16 mouse cellular contexts compared by ENCODE assay signal in genomic region chr8:101329290-101329689, GRCm38 (mm10).
DNase-seq lines count a peak whose midpoint lies in the region; ATAC-seq lines count a peak whose summit lies in the region.
"Had no signal": no experiment of that assay in that cellular context is flagged by ENCODE, and none has a peak within 500 bp of the region (broad histone marks: within the 10 kb centered on the region; RNA-seq: fewer than 3 reads in every experiment).

No protein-coding gene starts in this region.

- H3K27ac ChIP-seq in midbrain, embryonic 13.5 days = no peak overlapping the region
- H3K27ac ChIP-seq in midbrain, embryonic 10.5 days (replicated peaks) = no peak overlapping the region
- no peak overlapping the region for H3K27ac ChIP-seq in embryonic facial prominence, embryonic 14.5 days (replicated peaks; ENCODE audit: low read depth, low read length)
- no peak overlapping the region for H3K27ac ChIP-seq in hindbrain, embryonic 11.5 days (ENCODE audit: low read depth, low read length)
- H3K27ac ChIP-seq: heart, adult 2 months; limb, embryonic 13.5 days; stomach, embryonic 15.5 days had no signal

- ATAC-seq in midbrain, embryonic 13.5 days = peak; percentile 60
- no peak for ATAC-seq in embryonic facial prominence, embryonic 14.5 days (ENCODE audit: low read depth)
- ATAC-seq in hindbrain, embryonic 11.5 days (ENCODE audit: low FRiP score) = peak; percentile 79
- ATAC-seq: CD4-positive, CD25-positive, alpha-beta regulatory T cell, adult 4 months; liver, postnatal 0 days had no signal

- DNase-seq in midbrain, embryonic 10.5 days (ENCODE audit: low spot score) = no peak
- peak; percentile 36 for DNase-seq in embryonic facial prominence, embryonic 14.5 days (ENCODE audit: low spot score)
- DNase-seq in hindbrain, embryonic 11.5 days (ENCODE audit: low spot score) = peak; percentile 29
- peak; percentile 48 for DNase-seq in retina, postnatal 1 day
- no peak for DNase-seq in MN1 (ENCODE audit: low spot score)
- DNase-seq in heart, adult 8-10 months (ENCODE audit: low spot score) = no peak
- DNase-seq: adrenal gland, postnatal 36 days; cerebellum, postnatal 25 days; heart, adult 2 months; liver, postnatal 0 days; lung, postnatal 4 days; right cerebral cortex, adult 18-20 months had no signal

- H3K9ac ChIP-seq in midbrain, embryonic 13.5 days (replicated peaks) = no peak overlapping the region
- no peak overlapping the region for H3K9ac ChIP-seq in embryonic facial prominence, embryonic 14.5 days (ENCODE audit: low read depth, low read length)
- no peak overlapping the region for H3K9ac ChIP-seq in hindbrain, embryonic 11.5 days (ENCODE audit: low read depth, low read length)
- H3K9ac ChIP-seq: limb, embryonic 13.5 days; liver, postnatal 0 days; stomach, embryonic 15.5 days had no signal

- H3K4me3 ChIP-seq in midbrain, embryonic 13.5 days (replicated peaks) = no peak overlapping the region
- no peak overlapping the region for H3K4me3 ChIP-seq in midbrain, embryonic 10.5 days
- no peak overlapping the region for H3K4me3 ChIP-seq in embryonic facial prominence, embryonic 14.5 days (ENCODE audit: low read depth, low read length)
- no peak overlapping the region for H3K4me3 ChIP-seq in hindbrain, embryonic 11.5 days (ENCODE audit: low read depth, low read length)
- H3K4me3 ChIP-seq: heart, adult 2 months; limb, embryonic 13.5 days; stomach, embryonic 15.5 days had no signal

- H3K36me3 ChIP-seq in midbrain, embryonic 13.5 days = no peaks in the 10 kb centered on the region
- H3K36me3 ChIP-seq in midbrain, embryonic 10.5 days = no peaks in the 10 kb centered on the region
- no peaks in the 10 kb centered on the region for H3K36me3 ChIP-seq in embryonic facial prominence, embryonic 14.5 days (ENCODE audit: control insufficient read depth, insufficient read depth, low read length)
- no peaks in the 10 kb centered on the region for H3K36me3 ChIP-seq in hindbrain, embryonic 11.5 days (ENCODE audit: control insufficient read depth, insufficient read depth, low read length)
- H3K36me3 ChIP-seq: limb, embryonic 13.5 days; stomach, embryonic 15.5 days had no signal

- no peaks in the 10 kb centered on the region for H3K27me3 ChIP-seq in midbrain, embryonic 13.5 days
- no peaks in the 10 kb centered on the region for H3K27me3 ChIP-seq in midbrain, embryonic 10.5 days (ENCODE audit: low read depth, poor library complexity, severe bottlenecking)
- H3K27me3 ChIP-seq in embryonic facial prominence, embryonic 14.5 days (replicated peaks; ENCODE audit: control insufficient read depth, insufficient read depth, low read length) = no peaks in the 10 kb centered on the region
- H3K27me3 ChIP-seq in hindbrain, embryonic 11.5 days (ENCODE audit: control insufficient read depth, insufficient read depth, low read length) = no peaks in the 10 kb centered on the region
- H3K27me3 ChIP-seq: limb, embryonic 13.5 days; stomach, embryonic 15.5 days had no signal

- no peak overlapping the region for H3K4me2 ChIP-seq in midbrain, embryonic 13.5 days (replicated peaks)
- no peak overlapping the region for H3K4me2 ChIP-seq in embryonic facial prominence, embryonic 14.5 days (ENCODE audit: low read depth, low read length)
- no peak overlapping the region for H3K4me2 ChIP-seq in hindbrain, embryonic 11.5 days (replicated peaks; ENCODE audit: low read depth, low read length)
- H3K4me2 ChIP-seq: limb, embryonic 13.5 days; stomach, embryonic 15.5 days had no signal

- WGBS in midbrain, embryonic 13.5 days = 13% methylated on average over 2 of the region's 2 CpGs
- 56% methylated on average over 2 of the region's 2 CpGs for WGBS in midbrain, embryonic 10.5 days
- 30% methylated on average over 2 of the region's 2 CpGs for WGBS in embryonic facial prominence, embryonic 14.5 days
- 15% methylated on average over 2 of the region's 2 CpGs for WGBS in hindbrain, embryonic 11.5 days

- H3K9me3 ChIP-seq in midbrain, embryonic 13.5 days = no peaks in the 10 kb centered on the region
- H3K9me3 ChIP-seq in midbrain, embryonic 10.5 days (replicated peaks) = no peaks in the 10 kb centered on the region
- H3K9me3 ChIP-seq in embryonic facial prominence, embryonic 14.5 days (ENCODE audit: control insufficient read depth, low read length) = no peaks in the 10 kb centered on the region
- no peaks in the 10 kb centered on the region for H3K9me3 ChIP-seq in hindbrain, embryonic 11.5 days (ENCODE audit: control insufficient read depth, low read length)
- H3K9me3 ChIP-seq: limb, embryonic 13.5 days; stomach, embryonic 15.5 days had no signal

- H3K4me1 ChIP-seq in midbrain, embryonic 13.5 days (replicated peaks) = peaks cover 6% of the 10 kb centered on the region
- H3K4me1 ChIP-seq in midbrain, embryonic 10.5 days = 0 out of 2 replicates have a peak, but pooled peaks cover 4% of the 10 kb centered on the region
- no peaks in the 10 kb centered on the region for H3K4me1 ChIP-seq in embryonic facial prominence, embryonic 14.5 days (ENCODE audit: control insufficient read depth, insufficient read depth, low read length)
- no peaks in the 10 kb centered on the region for H3K4me1 ChIP-seq in hindbrain, embryonic 11.5 days (replicated peaks; ENCODE audit: control insufficient read depth, insufficient read depth, low read length)
- H3K4me1 ChIP-seq: limb, embryonic 13.5 days; stomach, embryonic 15.5 days had no signal

Comparison
In these comparisons a context has a peak if more than half of its experiments do, and no peak if none do; other contexts are left out.
1. DNase-seq: peak in embryonic facial prominence, embryonic 14.5 days (single experiment), hindbrain, embryonic 11.5 days (single experiment) and retina, postnatal 1 day (single experiment); none in midbrain, embryonic 10.5 days (single experiment), MN1 (single experiment) and heart, adult 8-10 months (single experiment).